Mouse (Mus musculus) 3T3-L1 (cell line): Measurements from ENCODE around the gene Tcap.
"Not testable (repeated sequence)": the region's sequence is repeated elsewhere in the genome, so short reads cannot be mapped to it uniquely, and the experiment has no call there.

Experiments used
- DNase-seq: peaks from one replicate; pipeline ENCODE4 v3.0.0-alpha.2; 2015; ENCODE audit warnings: low read depth, low spot score

Gene Tcap

GRCm38 (mm10) chr11:98381651-98382050 is 2.0 kb upstream of the Tcap start:
- no peak for DNase-seq

DNA sequence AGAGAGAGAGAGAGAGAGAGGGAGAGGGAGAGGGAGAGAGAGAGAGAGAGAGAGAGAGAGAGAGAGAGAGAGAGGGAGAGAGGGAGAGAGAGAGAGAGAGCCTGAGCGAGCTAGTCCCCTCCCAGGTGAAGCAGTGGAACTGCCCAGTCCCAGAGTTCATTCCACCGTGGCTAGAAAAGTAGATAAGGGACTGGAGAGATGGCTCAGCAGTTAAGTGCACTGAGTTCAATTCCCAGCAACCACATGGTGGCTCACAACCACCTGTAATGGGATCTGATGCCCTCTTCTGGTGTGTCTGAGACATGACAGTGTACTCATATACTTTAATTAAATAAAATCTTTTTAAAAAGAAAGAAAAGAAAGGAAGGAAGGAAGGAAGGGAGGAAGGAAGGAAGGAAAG is 1.2 kb upstream of the Tcap start:
- DNase-seq = not testable (repeated sequence)

GRCm38 (mm10) chr11:98384216-98384615 is 605 bp downstream of the Tcap start:
- no peak for DNase-seq

GRCm38 (mm10) chr11:98384721-98385637 is 1.4 kb downstream of the Tcap start:
- DNase-seq = no peak

DNA sequence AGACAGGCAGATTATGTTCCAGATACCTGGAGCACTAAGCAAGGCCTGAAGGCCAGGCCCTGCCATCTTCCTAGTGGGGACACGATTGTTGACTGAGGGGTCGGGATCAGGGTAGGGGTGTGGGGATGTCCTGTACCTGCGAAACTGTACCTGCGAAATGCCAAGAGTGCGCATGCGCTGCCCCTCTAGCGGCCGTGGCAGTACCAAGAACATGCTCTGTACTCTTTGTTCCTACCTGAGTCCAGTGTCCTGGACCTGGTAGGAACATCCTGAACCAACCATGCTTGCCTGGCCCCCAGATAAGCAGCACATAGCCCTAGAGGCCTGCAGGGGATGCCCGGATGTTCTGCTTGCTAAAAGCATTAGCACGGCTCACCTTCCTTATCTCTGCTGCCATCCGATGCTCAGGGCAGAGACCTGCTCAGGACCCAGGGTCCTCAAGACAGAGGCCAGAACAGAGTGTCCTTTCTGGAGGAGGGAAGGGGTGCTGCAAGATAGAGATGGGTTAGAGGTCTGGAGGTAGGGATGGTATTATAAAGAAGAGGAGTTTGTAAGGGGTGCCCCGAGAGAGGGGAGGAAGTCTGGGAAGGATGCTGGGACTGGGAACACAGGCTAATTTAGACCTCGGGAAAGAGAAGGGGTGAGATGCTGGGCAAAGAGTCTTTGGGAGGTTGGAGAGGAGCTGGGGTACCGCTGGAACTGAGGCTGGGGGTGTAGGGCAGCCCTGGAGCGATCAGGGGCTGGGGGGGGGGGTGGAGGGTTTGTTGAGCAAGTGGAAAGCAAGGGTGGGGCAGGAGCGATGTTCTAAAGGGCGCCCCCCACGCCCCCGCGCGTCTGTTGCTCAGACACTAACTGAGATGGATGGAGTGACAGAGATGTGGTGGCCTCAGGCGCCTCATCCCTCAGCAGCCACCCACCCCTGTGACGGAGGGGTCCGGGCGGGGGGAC is 2.3 kb downstream of the Tcap start, which contains the start of gene Pnmt:
Gene Pnmt (plus strand): TSS at position 813 of the 948 bp plus-strand sequence.
- DNase-seq = no peak

DNA sequence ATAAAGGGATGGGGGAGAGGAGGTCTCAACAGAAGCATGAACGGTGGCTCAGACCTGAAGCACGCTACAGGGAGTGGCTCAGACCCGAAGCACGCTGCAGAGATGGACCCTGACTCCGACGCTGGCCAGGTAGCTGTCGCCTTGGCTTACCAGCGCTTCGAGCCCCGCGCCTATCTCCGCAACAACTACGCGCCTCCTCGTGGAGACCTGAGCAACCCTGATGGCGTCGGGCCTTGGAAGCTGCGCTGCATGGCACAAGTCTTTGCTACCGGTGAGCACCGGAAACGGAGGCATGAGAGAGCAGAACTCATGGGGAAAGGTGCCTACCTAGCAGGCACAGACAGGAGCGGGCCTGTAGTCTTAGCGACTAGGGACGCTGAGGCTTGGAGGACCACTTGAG is 3.0 kb downstream of the Tcap start:
- DNase-seq = no peak

DNA sequence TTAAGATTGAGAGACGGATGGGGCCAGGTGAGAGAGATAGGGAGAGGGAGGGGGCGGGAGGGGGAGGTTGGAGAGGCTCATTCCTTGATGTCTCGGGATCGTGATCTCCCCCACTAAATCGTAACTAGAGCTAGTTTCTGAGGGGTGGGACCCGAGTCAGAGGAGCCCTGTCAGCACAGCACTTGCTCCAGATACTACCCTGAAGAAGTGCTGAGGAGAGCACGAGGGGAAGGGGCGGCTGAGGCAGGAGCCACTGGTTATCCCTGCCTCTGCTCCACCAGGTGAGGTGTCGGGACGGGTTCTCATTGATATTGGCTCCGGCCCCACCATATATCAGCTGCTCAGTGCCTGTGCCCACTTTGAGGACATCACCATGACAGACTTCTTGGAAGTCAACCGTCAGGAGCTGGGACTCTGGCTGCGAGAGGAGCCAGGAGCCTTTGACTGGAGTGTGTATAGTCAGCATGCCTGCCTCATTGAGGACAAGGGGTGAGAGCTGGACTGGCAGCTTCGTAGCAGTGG is 3.5 kb downstream of the Tcap start:
- DNase-seq = no peak

DNA sequence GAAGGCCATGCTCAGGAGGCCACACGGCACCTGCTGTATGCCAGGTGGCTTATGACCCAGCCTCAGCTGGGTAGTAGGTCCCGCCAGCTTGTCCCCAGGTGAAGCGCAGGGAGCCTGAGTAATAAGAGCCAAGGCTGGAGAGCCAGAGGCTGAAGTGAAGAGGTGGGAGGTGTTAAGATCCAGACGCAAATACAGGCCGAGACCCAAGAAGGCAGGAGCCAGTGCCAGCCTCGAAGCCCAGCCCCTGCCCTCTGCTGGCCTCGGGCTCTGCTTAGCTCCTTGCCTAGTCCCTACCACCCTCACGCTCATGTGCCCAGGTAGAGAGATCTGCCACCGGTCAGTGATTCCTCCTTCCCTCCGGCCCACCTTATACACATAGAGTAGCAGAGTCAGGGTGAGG is 4.7 kb downstream of the Tcap start:
- DNase-seq = no peak

DNA sequence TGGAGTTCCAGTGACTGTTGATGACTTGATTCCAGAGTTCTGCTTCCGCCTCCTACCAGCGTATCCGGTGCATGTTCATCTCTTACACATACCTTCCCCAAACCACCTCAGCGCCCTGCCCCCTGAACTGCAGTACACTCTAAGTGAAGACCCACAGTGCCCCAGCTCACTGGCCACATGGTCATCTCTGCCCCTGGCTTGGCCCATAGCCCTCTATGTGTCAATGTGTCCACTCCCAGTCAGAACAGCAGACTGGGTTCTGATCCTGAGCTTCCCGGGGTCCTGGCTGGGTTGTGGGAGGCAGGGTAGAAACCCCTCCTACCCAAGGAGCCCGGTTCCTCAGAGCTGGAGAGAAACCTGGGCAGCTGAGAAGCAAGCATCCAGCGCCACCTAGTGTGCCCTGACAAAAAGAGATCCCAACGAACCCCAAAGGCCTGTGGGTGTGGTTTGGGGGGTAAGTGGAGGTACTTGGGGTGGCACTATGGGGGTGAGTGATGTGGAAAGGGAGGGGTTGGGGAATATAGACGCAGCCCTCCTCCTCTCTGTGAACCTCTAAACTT is 5.7 kb downstream of the Tcap start:
- DNase-seq = peak; percentile 56

GRCm38 (mm10) chr11:98390141-98390540 is 6.5 kb downstream of the Tcap start:
- no peak for DNase-seq

DNA sequence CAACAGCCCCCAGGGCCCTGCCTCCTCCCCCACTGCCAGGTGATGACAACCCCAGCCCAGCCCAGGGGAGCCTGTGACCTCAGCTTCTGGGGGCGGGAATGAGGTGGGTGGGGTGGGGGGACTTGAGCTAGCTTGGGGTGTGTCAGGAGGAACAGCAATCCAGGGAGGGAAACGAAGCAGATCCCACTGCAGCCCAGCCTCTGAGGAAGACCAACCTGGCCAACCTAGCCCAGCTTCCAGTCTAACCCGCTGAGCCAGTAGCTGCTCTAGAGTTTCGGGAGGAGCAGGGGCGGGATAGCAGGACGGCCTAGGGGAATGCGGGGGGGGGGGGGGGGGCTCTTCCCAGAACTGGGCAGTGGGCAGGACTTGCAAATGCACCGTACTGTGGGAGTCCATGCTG is 8.4 kb downstream of the Tcap start:
- DNase-seq = no peak

DNA sequence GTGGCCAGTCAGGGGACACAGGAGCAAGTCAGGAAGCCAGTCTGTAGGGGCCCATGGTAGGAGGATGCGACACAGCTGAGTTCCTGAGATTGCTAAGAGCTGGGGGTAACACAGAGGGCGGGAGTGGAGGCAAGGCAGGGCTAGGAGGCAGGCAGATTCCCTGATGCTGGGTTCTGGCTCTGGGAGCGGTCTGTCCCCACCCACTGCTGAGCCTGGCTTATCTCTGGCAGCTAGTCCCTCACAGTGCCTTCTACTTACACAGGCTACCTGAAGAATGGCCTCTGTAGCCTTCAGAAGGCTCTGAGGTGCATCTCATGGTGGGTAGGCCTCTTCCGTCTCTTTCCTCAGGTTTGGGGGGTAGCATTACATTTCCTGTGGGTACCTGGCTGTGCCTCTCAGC is 9.0 kb downstream of the Tcap start:
- DNase-seq = no peak

- no peak for DNase-seq
These were observed 9.7 kb downstream of the Tcap start for GRCm38 (mm10) chr11:98393317-98393716.

DNA sequence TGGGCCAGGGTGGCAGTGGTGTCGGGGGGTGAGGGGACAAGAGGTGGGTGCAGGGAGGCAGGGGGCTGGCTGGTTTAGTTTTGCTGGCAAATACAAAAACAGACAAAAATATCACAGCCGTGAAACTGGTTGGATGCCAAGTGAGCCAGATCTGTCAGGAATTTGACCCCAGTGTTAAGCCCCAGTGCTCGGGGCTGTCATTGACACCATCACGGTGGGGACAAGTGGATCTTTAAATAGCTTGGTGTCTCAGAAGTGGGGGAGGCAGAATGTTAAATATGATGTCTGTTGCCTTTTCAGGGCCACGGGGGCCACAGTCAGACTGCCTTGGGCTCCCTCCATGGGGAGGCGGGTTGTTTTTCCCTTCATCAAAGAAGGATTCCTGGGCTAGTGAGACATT is 10.7 kb downstream of the Tcap start:
- no peak for DNase-seq

GRCm38 (mm10) chr11:98395041-98395440 is 11.4 kb downstream of the Tcap start:
- no peak for DNase-seq

- DNase-seq = no peak
These were observed 14.3 kb downstream of the Tcap start for GRCm38 (mm10) chr11:98397946-98398345.

DNA sequence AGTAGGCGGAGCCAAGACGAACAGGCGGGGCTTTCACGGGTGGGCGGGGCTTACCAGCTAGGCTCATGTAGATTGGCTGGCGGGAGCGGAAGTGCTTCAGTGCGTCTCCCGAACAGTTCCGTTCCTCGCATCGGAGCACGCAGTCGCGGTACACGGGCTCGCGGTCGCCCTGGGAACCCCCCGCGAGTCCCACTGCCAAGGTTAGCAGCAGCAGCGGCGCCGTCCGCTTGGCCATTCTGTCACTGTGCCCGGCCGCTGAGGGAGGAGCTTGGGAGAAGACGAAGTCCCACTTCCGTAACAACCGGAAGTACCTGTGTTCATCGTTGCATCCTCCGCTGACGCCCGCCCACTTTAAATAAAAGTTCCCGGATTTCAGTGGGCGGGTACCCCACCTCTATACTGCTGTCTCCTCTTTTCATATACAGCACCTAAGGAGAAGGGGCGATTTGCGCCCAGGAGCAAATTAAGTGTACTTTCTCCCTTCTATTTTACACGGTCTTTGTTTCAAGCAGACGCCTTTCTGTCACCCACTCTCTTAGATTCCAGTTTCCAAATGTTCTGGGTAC is 16.6 kb downstream of the Tcap start, which contains the start of gene Pgap3:
Gene Pgap3 (minus strand): TSS at position 330 of the 566 bp plus-strand sequence.
- DNase-seq = peak; percentile 95

GRCm38 (mm10) chr11:98400816-98401215 is 17.2 kb downstream of the Tcap start:
- peak; percentile 50 for DNase-seq

DNA sequence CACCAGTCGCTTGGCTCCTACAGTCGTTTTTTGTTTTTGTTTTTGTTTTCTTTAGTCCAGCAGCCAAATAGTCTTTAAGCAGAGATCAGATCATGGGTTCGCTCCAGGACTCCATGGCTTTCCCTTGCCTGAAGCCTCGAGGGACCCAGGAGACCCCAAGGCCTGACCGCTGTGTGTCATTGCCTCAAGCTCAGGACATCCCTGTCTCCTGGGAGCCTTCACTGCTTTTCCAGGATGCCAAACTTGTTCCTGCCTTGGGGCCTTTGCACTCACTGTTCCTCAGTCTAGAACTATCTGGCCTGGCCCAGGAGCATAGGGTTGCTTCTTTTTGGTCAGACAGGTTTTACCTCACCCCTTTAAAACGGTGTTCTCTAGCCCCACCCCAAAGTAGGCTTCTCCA is 23.0 kb downstream of the Tcap start:
- DNase-seq = no peak

GRCm38 (mm10) chr11:98408872-98409271 is 25.3 kb downstream of the Tcap start:
- no peak for DNase-seq

DNA sequence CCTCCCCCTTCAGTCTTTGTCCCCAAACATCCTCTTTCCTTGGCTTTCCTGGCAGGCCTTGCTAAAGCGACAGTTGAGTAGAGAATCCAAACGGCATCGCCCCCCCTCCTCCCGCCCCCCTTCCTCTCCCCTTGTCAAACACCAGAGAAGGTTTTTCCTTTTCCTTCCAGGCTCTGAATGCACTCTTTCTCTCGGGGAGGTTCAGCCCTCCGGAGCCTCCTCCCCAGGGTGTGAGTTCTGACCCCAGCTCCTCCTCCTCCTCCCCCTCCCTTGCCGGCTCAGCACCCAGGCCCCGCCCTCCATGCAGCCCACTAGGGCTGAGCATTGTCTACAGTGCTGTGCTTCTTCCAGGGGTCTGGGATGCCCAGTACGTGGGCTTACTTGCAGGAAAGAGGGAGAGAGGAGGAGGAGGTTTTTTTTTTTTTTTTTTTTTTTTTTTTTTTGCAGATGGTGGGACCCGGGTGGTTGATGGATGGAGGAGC is 25.8 kb downstream of the Tcap start:
- DNase-seq = no peak
